Mouse (Mus musculus) lung, adult 2 months (tissue): ENCODE data around the gene Fkbp1a.

ENCODE experiments used
- CTCF ChIP-seq: fragments of 200-500 bp; IDR thresholded peaks from 2 replicates; pipeline ENCODE4 v1.5.1; 2011; ENCODE audit warnings: mild to moderate bottlenecking, low read length, control low read depth; ENCODE audit not compliant: insufficient read depth
- POLR2A ChIP-seq: fragments of 200-500 bp; IDR thresholded peaks from 2 replicates; pipeline ENCODE4 v1.6.1; 2011; ENCODE audit warnings: low read depth, mild to moderate bottlenecking, control low read depth, low read length, borderline replicate concordance; ENCODE audit errors: extremely low read depth

DNA sequence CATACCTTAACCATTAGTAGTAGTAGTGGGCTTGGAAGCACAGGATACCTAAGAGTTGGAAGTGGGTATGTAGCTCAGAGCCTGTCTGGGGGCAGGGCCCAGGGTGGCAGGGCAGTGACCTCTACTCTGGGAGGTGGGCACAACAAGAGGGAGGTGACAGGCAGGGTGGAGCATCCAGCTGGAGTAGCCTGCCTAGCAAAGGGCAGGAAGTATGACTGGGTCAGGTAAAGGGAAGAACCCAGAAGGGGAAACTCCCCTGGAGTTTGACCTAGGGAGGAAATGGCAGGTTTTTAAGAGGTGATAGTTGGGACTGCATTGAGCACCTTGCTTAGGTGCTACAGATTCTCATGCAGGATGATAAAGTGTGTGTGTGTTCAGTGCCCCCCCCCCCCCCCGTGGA is 38.7 kb downstream of the Fkbp1a start:
- TF ChIP-seq CTCF, result no peak
- TF ChIP-seq POLR2A, result no peak
